Mouse (Mus musculus): ENCODE results near the gene Slc39a1. TPM values are rescaled to one million over a fixed set of nuclear protein-coding genes. Genes with fewer than 3 reads are reported as not detected.

Slc39a1 gene
- polyA plus RNA-seq, 1 experiment from 2014 or later, result 54.0 TPM

DNA sequence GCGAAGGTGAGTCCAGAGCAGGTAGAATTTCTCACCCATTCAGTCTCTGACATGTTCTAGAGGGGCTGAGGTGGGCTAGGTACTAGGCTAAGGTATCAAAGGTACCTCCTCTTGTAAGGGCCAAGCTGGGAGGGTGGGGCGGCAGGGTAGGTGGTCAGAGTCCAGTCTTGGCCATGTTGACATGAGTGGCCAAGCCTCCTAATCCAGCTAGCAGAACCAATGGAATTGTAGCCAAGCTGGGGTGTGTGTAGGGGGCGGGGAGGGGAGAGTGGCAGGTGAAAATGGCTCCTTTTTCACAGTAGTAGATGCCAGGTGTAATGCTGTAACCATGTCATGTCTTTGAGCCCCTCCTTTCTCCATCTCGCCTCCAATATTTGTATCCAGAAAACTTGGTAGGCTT, 10.5 kb downstream of the Slc39a1 start:
- peak; percentile 68 for ATAC-seq

DNA sequence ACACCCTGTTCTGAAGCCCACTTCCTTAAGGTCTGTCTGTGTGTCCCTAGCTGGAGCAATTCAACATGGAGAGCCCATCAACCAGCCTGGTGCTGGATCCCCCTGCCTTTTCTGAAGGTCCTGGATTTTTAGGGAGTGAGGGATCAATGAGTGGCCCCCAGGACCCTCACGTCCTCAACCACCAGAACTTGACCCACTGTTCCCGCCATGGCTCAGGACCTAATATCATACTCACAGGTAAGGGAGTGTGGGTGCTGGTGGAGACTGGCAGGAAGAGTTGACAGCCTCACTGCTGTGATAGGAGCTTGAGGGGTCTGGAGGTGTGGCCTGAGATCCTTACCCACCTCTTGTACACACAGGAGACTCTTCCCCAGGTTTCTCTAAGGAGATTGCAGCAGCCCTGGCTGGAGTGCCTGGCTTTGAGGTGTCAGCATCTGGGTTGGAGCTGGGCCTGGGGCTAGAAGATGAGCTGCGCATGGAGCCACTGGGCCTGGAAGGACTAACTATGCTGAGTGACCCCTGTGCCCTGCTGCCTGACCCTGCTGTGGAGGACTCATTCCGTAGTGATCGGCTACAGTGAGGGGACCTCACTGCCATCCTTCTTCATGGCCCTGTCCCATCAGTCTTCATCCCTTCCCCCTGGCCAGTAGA, 15.3 kb downstream of the Slc39a1 start:
- DNase-seq (no peak), ATAC-seq (no peak)
- peaks cover 54% of the 10 kb centered on the region for H3K36me3 ChIP-seq (replicated peaks; ENCODE audit: insufficient read depth, low read length)
- H3K4me2 ChIP-seq (ENCODE audit: low read depth, low read length), result no peak overlapping the region
- TF ChIP-seq CTCF (IDR thresholded peaks at IDR 0.05; ENCODE audit: low read depth) (no peak), EP300 (IDR thresholded peaks at IDR 0.05; ENCODE audit: low read depth) (no peak)
- 93% methylated on average over 5 of the region's 5 CpGs for WGBS (ENCODE audit: insufficient replicate concordance)
- no peak overlapping the region for H3K4me3 ChIP-seq (ENCODE audit: low read depth, low read length)
- H3K9ac ChIP-seq (replicated peaks), result no peak overlapping the region
- no peaks in the 10 kb centered on the region for H3K9me3 ChIP-seq (ENCODE audit: low read length)
- peaks cover 26% of the 10 kb centered on the region for H3K4me1 ChIP-seq (ENCODE audit: insufficient read depth)
- H3K27ac ChIP-seq (ENCODE audit: low read depth), result no peak overlapping the region
- no peaks in the 10 kb centered on the region for H3K27me3 ChIP-seq (ENCODE audit: insufficient read depth, low read length)

More for the DNA sequence above, 10.5 kb downstream of the Slc39a1 start:
- peak; percentile 82 for TF ChIP-seq EP300 (IDR thresholded peaks at IDR 0.05; ENCODE audit: low read depth)
- no peak for TF ChIP-seq CTCF (IDR thresholded peaks at IDR 0.05; ENCODE audit: low read depth)
- Histone ChIP-seq H3K4me2 (ENCODE audit: low read depth, low read length) (no peak overlapping the region), H3K36me3 (replicated peaks; ENCODE audit: insufficient read depth, low read length) (peaks cover 52% of the 10 kb centered on the region), H3K27ac (ENCODE audit: low read depth) (peak overlapping the region; percentile 79), H3K27me3 (ENCODE audit: insufficient read depth, low read length) (no peaks in the 10 kb centered on the region), H3K9me3 (ENCODE audit: low read length) (no peaks in the 10 kb centered on the region), H3K4me3 (ENCODE audit: low read depth, low read length) (no peak overlapping the region), H3K9ac (replicated peaks) (no peak overlapping the region), H3K4me1 (ENCODE audit: insufficient read depth) (peaks cover 15% of the 10 kb centered on the region)
- WGBS (ENCODE audit: insufficient replicate concordance), result 66% methylated on average over 4 of the region's 4 CpGs
- peak; percentile 70 for DNase-seq

DNA sequence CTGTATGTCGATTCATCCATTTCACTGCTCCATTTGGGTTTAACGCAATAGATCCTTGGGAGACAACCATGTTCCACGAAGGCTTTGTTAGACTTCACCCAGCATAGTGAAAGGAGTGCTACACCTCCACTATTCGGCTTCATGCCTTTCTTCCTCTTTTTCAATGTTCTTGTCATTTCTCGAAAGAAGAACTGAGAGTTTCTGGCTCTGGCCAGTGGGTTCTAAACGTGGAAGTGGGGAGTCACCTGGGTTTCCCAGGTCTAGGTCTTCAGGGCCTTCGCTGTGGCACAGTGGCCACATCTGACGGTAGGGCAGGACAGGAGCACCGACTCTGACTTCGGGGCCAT, 16.7 kb downstream of the Slc39a1 start:
- 19% methylated on average over 10 of the region's 10 CpGs for whole genome bisulfite sequencing (ENCODE audit: insufficient replicate concordance)
- peaks cover 45% of the 10 kb centered on the region for H3K36me3 ChIP-seq (replicated peaks; ENCODE audit: insufficient read depth, low read length)
- no peak for TF ChIP-seq CTCF (IDR thresholded peaks at IDR 0.05; ENCODE audit: low read depth)
- TF ChIP-seq EP300 (IDR thresholded peaks at IDR 0.05; ENCODE audit: low read depth), result no peak; the same call in 1 of the 2 replicates
- H3K9ac ChIP-seq (replicated peaks), result peak overlapping the region; percentile 81
- no peak for DNase-seq
- peaks cover 27% of the 10 kb centered on the region for H3K4me1 ChIP-seq (ENCODE audit: insufficient read depth)
- H3K27ac ChIP-seq (ENCODE audit: low read depth), result peak overlapping the region; percentile 98
- peak overlapping the region; percentile 76 for H3K4me3 ChIP-seq (ENCODE audit: low read depth, low read length)
- peak overlapping the region; percentile 87 for H3K4me2 ChIP-seq (ENCODE audit: low read depth, low read length)
- H3K9me3 ChIP-seq (ENCODE audit: low read length), result no peaks in the 10 kb centered on the region
- no peak for ATAC-seq
- no peaks in the 10 kb centered on the region for H3K27me3 ChIP-seq (ENCODE audit: insufficient read depth, low read length)

DNA sequence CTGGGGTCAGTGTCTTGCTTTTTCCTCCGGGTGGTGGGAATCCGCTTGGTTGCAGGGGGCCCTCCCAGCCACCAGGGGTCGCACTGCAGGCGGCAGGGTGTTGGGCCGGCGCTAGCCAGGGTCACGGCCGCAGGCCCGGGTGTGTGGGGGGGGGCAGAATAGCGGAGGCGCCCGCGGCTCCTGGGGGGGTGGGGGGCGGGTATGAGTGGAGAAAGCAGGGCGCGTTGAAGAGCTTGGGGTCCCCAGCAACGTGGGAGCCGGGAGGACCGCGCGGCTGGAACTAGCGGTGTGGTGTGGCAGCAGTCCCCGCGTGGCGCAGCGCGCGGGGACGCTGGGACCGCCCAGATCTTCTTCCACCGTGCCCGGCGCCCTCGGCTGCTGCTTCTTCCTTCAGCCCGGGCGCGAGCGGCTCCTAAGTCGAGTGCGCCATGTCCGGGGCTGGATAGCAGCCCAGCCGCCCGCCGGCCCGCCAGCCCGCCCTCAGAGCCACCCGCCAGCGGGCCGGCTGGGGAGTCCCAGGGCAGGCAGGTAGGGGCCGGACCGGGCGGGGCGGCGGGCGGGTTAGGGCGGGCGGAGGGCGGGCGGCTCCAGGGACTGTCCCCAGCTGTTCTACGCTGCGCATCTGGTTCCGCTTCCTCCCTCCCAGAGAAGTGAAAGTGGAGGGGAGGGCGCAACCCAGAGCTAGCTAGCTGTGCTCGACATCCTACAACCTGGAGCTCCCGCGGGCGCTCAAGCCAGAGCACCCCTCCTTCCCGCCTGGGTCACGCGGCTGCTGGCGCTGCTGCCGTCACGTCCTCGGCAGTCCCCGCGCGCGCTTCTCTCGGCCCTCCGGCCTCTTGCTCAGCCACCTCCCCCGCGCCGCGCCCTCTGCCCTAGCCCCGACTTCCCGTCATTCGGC, 17.3 kb downstream of the Slc39a1 start, which contains the start of gene Dennd4b:
Dennd4b (plus strand) TSS at position 152 of the 898 bp plus-strand sequence.
- WGBS (ENCODE audit: insufficient replicate concordance), result under 1% methylated on average over 71 of the region's 87 CpGs
- ATAC-seq, result peak; percentile 92
- peaks cover 40% of the 10 kb centered on the region for H3K36me3 ChIP-seq (replicated peaks; ENCODE audit: insufficient read depth, low read length)

DNA sequence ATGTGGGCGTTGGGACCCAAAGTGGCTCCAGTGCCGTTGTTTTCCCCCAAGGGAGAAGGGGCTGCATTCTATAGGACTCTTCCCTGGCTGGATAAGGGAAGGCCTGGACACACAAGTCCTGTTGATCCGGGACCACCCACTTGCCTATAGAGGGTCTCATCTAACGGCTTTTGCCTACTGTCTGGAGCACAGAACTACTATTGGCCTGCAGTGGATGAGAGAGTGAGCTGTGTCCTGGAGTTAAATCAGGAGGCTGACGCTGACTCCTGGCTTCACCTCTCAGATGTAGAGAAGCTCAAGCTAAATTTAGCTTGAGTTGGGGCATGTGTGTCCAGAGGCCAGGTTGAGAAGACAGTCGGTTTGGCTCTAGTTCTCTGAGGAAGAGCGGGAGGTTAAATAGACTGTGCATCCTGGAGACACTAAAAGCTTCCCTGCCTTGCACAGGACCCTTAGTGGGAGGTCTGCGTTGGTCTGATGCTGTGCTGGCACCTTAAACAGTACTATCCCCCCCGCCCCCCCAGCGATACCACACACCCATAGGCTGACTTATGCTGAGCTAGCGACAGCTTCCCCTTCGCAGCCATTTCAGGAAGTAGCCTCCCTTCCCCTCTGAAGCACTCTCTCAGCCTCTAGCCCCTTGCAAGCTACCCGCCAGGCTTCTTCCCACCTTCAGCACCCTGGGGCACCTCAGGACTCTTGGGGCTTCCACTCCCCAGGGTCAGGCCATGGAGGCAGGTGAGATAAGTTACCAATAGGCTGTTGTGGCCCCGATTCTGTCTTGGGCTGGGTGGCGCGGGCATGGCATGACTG, 18.2 kb downstream of the Slc39a1 start:
- peaks cover 36% of the 10 kb centered on the region for H3K36me3 ChIP-seq (replicated peaks; ENCODE audit: insufficient read depth, low read length)
- peaks cover 27% of the 10 kb centered on the region for H3K4me1 ChIP-seq (ENCODE audit: insufficient read depth)
- ATAC-seq, result peak; percentile 5
- peak; percentile 58 for DNase-seq
- no peaks in the 10 kb centered on the region for H3K9me3 ChIP-seq (ENCODE audit: low read length)
- peak overlapping the region; percentile 76 for H3K4me3 ChIP-seq (ENCODE audit: low read depth, low read length)
- peak overlapping the region; percentile 98 for H3K27ac ChIP-seq (ENCODE audit: low read depth)
- peak overlapping the region; percentile 81 for H3K9ac ChIP-seq (replicated peaks)
- 12% methylated on average over 16 of the region's 16 CpGs for WGBS (ENCODE audit: insufficient replicate concordance)
- peak overlapping the region; percentile 87 for H3K4me2 ChIP-seq (ENCODE audit: low read depth, low read length)
- no peaks in the 10 kb centered on the region for H3K27me3 ChIP-seq (ENCODE audit: insufficient read depth, low read length)
- TF ChIP-seq CTCF (IDR thresholded peaks at IDR 0.05; ENCODE audit: low read depth), result no peak
- no peak for TF ChIP-seq EP300 (IDR thresholded peaks at IDR 0.05; ENCODE audit: low read depth)

More for the DNA sequence above, 17.3 kb downstream of the Slc39a1 start, which contains the start of gene Dennd4b:
- peak; percentile 94 for DNase-seq
- Histone ChIP-seq H3K27me3 (ENCODE audit: insufficient read depth, low read length) (no peaks in the 10 kb centered on the region), H3K27ac (ENCODE audit: low read depth) (peak within 1 kb of the TSS; percentile 98), H3K4me1 (ENCODE audit: insufficient read depth) (peaks cover 27% of the 10 kb centered on the region), H3K4me2 (ENCODE audit: low read depth, low read length) (peak within 1 kb of the TSS; percentile 87), H3K9me3 (ENCODE audit: low read length) (no peaks in the 10 kb centered on the region), H3K9ac (replicated peaks) (peak within 1 kb of the TSS; percentile 81), H3K4me3 (ENCODE audit: low read depth, low read length) (peak within 1 kb of the TSS; percentile 76)
- 0 out of 2 replicates have a peak, but pooled peaks have one; percentile 25 for TF ChIP-seq EP300 (IDR thresholded peaks at IDR 0.05; ENCODE audit: low read depth)
- TF ChIP-seq CTCF (IDR thresholded peaks at IDR 0.05; ENCODE audit: low read depth), result peak; percentile 97
